Mouse (Mus musculus) layer of hippocampus, adult 8-10 months (tissue): ENCODE measurements around the gene Morn3. TPM values are rescaled to one million over a fixed set of nuclear protein-coding genes. Genes with fewer than 3 reads are reported as not detected.

Experiments used
- DNase-seq, 2 experiments: peaks; one replicate each; pipeline ENCODE4 v3.0.0; 2022; ENCODE audit warnings: low spot score in 2 of 2
- total RNA-seq, 4 experiments: library from RNA; stranded (reverse); gene quantifications; 2 replicates each; pipeline ENCODE4 v1.2.4; 2022

Gene Morn3
- total RNA-seq, 4 experiments from 2014 or later = not detected

DNA sequence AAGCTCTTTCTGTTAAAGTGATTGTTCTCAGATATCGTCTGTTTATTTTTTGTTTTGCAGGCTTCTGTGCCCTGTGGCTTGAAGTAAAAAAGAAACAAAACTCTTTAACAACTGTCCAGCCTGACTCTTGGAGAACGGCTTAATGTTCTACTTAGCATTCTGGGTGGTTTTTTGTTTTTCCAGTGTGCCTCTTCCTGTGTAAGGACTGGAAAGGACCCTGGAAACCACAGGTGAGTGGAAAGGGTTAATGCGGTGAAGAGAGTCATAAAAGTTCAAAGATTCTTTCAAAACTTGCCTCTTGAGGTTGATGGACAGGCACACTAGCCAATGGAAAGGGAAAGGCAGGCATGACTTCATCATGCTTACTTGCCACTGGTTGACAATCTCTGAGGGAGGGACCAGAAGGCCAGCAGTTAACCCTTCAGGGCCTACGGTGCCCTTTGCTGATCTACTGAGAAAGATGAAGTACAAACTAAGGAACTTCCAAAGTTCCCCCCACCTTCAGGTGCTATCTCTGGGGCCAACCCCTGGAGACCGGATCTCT lies 52.4 kb downstream of the Morn3 start:
- peak; percentile 77 to 80 for DNase-seq

DNA sequence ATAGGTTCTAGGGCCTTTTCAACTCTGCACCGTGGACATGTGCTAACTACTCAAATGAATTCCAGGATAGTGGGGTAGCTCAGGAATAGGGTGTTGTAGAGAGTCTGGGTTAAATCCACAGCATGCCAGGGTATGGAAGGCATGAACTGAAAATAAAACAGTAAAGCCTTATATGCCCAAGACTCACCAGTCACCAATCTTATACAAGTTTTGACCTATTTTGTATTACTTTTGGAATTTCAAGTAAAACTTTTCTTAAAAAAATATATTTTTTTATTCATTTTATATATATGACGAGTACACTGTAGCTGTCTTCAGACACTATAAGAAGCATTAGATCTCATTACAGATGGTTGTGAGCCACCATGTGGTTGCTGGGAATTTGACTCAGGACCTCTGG lies 53.0 kb downstream of the Morn3 start:
- no peak for DNase-seq

DNA sequence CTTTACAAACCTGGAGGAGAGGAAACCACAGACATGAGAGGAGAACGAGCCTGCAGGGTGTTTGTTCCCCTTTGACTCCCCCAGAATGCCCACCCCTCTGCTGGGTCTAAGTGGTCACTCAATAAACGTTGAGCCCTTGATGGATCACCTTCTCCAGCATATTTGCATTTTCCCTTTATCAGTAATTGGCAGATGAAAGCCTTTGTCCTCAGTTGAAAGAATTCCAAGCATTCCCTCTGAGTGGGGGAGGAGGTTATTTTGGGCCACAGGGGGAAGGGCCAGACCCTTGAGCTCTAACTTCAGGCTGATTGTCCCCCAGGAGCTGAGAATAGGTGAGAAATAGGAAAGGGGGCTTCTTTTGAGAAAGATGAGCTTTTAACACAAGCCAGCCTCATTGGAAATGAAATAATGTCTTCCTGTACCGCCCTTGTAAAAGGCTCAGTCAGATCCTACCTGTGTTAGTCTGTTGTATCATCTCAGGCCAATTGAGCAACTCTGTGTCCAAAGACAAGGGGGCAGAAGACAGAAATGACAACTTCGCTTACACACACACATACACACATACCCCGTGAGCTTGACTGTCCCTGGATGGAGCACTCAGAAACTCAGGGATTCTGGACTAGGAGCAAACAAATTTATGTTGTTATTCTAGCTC lies 55.3 kb downstream of the Morn3 start:
- no peak for DNase-seq

DNA sequence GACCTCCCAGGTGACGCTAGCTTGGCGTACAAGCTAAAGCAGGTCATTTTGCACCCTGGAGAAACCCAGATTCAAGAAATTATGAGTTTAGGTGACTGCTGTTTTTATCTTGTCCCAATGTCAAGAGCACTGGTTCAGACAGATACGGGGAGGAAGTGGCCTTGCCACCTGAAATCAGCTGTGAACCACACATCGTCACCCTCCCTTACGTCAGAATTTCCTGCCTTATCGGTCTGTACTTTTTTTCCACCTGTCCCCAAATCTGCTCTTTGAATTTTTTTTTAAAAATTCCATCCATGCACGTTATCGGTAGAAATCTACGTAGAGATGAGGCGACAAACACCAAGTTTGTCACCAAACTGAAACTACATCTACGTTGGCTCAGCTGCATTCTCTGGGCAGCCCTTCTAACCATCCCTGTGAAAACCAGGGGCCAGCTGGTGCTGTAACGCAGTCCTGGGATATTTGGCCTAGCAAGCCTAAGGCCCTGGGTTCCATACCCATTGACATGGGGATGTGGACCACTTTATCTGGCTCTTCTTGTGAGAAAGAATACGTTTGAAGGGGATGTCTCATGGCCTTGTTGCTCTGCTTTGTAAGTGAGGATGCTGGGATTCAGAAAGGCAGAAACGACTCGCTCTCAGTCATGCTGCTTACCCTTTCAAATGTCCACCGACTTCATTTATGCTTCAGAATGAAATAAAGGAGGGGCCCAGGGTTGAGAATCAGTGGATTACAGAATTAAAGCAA lies 56.2 kb downstream of the Morn3 start:
- no peak for DNase-seq

DNA sequence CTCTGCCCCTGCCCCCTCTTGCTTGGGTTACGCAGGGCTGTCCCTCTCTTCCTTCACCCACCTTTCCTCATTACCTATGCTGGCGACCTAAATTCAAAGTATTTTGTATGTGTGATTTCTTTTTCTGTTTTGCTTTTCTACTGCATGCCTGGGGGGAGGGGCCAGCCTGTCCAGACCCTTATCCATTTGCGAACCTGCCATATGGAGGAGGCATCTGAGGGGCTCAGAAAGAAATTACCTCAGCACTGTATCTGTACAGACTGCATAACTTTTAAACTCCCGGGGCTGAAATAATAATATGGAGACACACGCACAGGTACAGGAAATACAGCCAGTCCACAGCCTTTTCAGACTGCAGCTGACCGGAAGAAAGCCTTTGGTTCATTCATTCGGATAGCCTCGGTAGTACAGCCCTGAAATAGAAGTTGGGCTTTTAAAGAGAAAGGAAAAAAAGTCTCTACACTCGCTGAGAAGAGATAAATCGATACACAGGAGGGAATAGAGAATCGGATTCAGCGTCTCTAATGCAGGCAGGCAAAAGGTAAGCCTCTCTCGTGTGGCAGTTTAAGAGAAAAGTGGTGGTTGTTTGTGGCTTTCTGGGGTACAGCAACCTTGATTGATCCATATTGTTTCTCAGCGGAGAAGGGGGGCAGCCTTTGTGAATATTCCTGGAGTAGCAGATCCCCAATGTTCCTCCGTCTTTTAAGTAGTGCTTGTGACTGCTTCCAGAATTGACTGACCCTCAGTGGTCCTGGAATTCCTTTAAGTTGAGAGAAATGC lies 57.1 kb downstream of the Morn3 start, which contains the start of gene Kdm2b:
Kdm2b (minus strand) TSS at position 273 of the 780 bp plus-strand sequence.
- DNase-seq = no peak

DNA sequence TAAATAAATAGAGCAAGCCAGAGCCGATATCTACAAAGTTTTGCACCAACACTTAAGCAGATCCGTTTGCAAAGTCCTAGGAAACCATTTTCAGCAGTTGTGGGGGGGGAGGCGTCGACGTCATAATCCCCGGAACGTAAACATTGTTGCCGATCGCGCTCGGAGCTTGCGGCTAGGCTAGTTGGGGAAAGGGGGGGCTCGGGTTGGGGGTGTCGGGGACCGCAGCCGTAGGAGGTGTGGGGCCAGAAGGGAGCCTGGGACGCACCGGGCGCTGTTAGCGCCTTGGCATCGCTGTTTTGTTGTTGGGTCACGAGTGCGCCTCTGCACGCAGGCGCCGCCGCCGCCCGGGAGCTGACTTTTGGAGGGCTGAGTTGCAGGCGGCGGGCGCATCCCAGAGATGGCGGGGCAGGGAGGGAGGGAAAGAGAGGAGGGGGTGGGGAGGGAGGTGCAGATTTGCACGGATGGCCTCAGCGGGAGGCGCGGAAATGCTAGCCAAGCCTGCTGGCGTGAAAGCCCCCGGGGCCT lies 57.8 kb downstream of the Morn3 start:
- DNase-seq = peak; percentile 48 to 63

DNA sequence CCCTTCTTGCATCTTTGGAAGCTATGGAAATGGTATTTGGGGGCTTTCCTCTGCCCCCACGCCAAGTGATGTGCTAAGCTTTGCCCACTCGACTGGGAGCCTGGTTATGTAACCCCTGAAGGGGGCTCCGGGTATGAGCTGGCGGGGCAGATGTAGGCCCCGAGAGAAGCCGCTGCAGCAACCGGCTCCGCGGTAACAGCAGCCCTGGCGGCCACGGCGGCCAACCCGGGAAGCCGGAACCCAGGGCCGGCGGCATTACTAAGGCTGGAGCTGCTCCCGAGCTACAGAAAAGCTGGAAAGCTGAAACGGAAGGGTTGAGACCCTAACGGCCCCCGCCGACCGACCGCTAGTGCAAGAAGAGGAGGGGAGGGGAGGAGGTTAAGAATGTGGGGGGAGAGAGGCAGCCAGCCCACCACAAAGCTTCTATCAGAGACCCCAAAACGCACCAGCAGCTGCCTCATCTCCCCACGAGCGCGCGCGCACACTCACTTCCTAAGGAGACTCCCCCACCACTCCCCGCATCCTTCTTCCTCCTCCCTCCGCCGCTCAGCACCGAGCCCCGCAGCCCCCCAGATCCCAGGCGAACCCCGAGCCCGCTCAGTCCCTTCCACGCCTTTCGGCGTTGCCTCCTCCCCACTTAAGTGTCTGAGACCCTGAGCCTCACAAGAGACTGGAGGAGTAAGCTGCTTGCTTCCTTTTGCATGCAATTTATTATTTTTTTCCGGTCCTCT lies 58.6 kb downstream of the Morn3 start:
- DNase-seq = peak; percentile 34 to 48

DNA sequence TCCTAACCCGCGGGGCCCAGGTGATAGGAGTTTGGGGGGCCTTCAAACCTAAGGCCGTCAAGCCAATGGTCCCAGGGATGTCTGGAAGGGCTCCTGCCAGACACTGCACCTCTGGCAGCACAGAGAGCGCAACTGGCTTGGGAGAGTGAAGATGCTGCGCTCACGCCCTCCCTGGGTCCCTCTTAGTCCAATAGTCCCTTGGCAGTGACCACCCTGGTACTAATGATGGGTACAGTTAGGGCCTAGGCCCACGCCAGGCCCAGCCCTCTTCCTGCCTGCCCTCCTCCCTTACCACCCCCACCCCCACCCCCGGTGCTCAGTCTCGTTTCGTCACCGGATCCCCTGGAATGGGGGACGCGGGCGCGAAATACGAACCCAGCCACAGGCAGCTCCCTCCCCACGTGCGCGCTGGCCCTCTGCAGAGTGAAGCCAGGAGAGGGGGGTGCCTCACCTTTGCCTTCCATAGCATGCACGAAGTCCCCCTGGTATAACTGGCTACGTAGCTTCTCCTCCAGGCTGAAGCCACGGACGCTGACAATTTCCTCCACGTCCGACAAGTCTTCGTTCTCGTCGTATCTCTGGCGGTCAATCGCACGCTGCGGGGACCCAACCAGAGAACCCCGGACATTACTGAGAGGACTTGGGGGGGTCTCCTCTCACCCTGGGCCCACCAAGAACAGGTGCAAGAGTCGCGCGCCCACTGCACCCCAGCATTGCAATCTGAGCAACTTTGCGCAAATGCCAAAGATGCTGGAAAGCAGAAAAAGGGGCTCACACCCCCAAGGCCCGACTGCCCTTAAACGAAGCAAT lies 59.4 kb downstream of the Morn3 start:
- DNase-seq = no peak

DNA sequence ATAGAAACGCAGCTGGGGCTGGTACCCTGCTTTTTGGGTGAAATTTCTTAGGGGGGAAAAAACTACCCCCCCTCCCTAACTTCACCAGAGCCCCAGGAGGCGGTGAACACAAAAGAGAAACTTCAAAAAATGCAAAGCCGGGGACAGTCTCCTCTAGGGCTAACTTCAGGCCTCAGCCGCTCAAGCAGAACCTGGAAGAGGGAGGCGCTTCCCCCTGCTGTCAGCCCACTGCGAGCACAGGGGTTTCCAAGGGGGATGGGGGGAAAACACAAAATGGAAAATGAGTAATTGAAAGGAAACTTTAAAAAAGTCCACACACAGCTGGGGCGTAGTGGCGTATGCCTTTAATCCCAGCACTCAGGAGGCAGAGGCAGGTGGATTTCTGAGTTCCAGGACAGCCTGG lies 60.7 kb downstream of the Morn3 start:
- DNase-seq = no peak

Other genes starting within 250 kb of the Morn3 start
- 100 to 1,000 TPM; 192 to 236 (median 203) TPM for gene Anapc5, start 225.7 kb downstream of the Morn3 start, total RNA-seq
- 10 to 100 TPM; 49.7 to 59.8 (median 56.6) TPM for gene Rnf34, start 197.0 kb downstream of the Morn3 start, total RNA-seq
- gene Kdm2b, start 57.2 kb downstream of the Morn3 start, total RNA-seq = 10 to 100 TPM; 29.1 to 40.3 (median 34.6) TPM
- gene Orai1, start 31.9 kb downstream of the Morn3 start, total RNA-seq = 10 to 100 TPM in 3 of 4 experiments, 1 to 10 TPM in 1; 9.4 to 16.0 (median 14.1) TPM
- gene Tmem120b, start 21.4 kb upstream of the Morn3 start, total RNA-seq = 10 to 100 TPM; 15.4 to 22.0 (median 18.7) TPM
- gene Rhof, start 85.7 kb upstream of the Morn3 start, total RNA-seq = 10 to 100 TPM; 42.0 to 46.6 (median 45.3) TPM
- 10 to 100 TPM; 33.1 to 37.9 (median 35.0) TPM for gene Setd1b, start 95.2 kb upstream of the Morn3 start, total RNA-seq
- gene Psmd9, start 122.4 kb upstream of the Morn3 start, total RNA-seq = 10 to 100 TPM; 26.2 to 34.3 (median 27.4) TPM
- gene Hpd, start 135.7 kb upstream of the Morn3 start, total RNA-seq = not detected
- 1 to 10 TPM; 3.5 to 5.9 (median 5.2) TPM for gene Wdr66, start 205.1 kb upstream of the Morn3 start, total RNA-seq